Mouse (Mus musculus): ENCODE measurements around the gene A3galt2.

Gene A3galt2

GRCm38 (mm10) chr4:128728431-128728851 lies 26.7 kb upstream of the A3galt2 start:
- no peak for DNase-seq (ENCODE audit: low read depth)

- DNase-seq (ENCODE audit: low read depth): no peak
These were observed 26.0 kb upstream of the A3galt2 start for GRCm38 (mm10) chr4:128729033-128729708.

- no peak for DNase-seq (ENCODE audit: low read depth)
These were observed 25.5 kb upstream of the A3galt2 start for GRCm38 (mm10) chr4:128729709-128730037.

- DNase-seq (ENCODE audit: low read depth): no peak
These were observed 24.9 kb upstream of the A3galt2 start for GRCm38 (mm10) chr4:128730271-128730670.

- DNase-seq (ENCODE audit: low read depth): no peak
These were observed 22.4 kb upstream of the A3galt2 start for GRCm38 (mm10) chr4:128732794-128733193.

- DNase-seq (ENCODE audit: low read depth): no peak
These were observed 21.7 kb upstream of the A3galt2 start for GRCm38 (mm10) chr4:128733496-128733895.

GRCm38 (mm10) chr4:128734217-128734616 lies 20.9 kb upstream of the A3galt2 start:
- no peak for DNase-seq (ENCODE audit: low read depth)

- no peak for DNase-seq (ENCODE audit: low read depth)
These were observed 20.2 kb upstream of the A3galt2 start for GRCm38 (mm10) chr4:128734721-128735671.

- DNase-seq (ENCODE audit: low read depth): no peak
These were observed 18.0 kb upstream of the A3galt2 start for GRCm38 (mm10) chr4:128737137-128737589.

GRCm38 (mm10) chr4:128737825-128738610 lies 17.1 kb upstream of the A3galt2 start:
- DNase-seq (ENCODE audit: low read depth): no peak

- no peak for DNase-seq (ENCODE audit: low read depth)
These were observed 14.3 kb upstream of the A3galt2 start for GRCm38 (mm10) chr4:128740878-128741277.

- DNase-seq (ENCODE audit: low read depth): no peak
These were observed 13.3 kb upstream of the A3galt2 start for GRCm38 (mm10) chr4:128741906-128742305.

- no peak for DNase-seq (ENCODE audit: low read depth)
These were observed 12.7 kb upstream of the A3galt2 start for GRCm38 (mm10) chr4:128742379-128742970.

GRCm38 (mm10) chr4:128743031-128743626 lies 12.0 kb upstream of the A3galt2 start:
- DNase-seq (ENCODE audit: low read depth): no peak

- no peak for DNase-seq (ENCODE audit: low read depth)
These were observed 10.0 kb upstream of the A3galt2 start for GRCm38 (mm10) chr4:128745160-128745559.

- DNase-seq (ENCODE audit: low read depth): no peak
These were observed 7.4 kb upstream of the A3galt2 start for GRCm38 (mm10) chr4:128747614-128748270.

GRCm38 (mm10) chr4:128748309-128748708 lies 6.9 kb upstream of the A3galt2 start:
- DNase-seq (ENCODE audit: low read depth): no peak

- DNase-seq (ENCODE audit: low read depth): no peak
These were observed 4.2 kb upstream of the A3galt2 start for GRCm38 (mm10) chr4:128751006-128751405.

- no peak for DNase-seq (ENCODE audit: low read depth)
These were observed 3.0 kb upstream of the A3galt2 start for GRCm38 (mm10) chr4:128752031-128752757.

- no peak for DNase-seq (ENCODE audit: low read depth)
These were observed 1.6 kb upstream of the A3galt2 start for GRCm38 (mm10) chr4:128753571-128753970.

Data from c-Kit-positive CD71-positive TER-119-negative erythroid progenitor cells, embryonic 14.5 days (primary cell).